Mouse (Mus musculus): ENCODE data around the gene 1700003F12Rik. TPM values are rescaled to one million over a fixed set of nuclear protein-coding genes. Genes with fewer than 3 reads are reported as not detected.

Gene 1700003F12Rik
- 0.54 and 1.1 TPM in 2 replicates for polyA plus RNA-seq (2015; fragmentation: Nextera tagmentation; extraction: Ambion mirVana)

- 88% methylated on average over 10 of the region's 10 CpGs for WGBS
- ATAC-seq (ENCODE audit: low read depth): no peak
Observed at GRCm38 (mm10) chr2:154546711-154547110, at the start of gene 1700003F12Rik. Gene 1700003F12Rik, plus strand, starts transcription at chr2:154547085.

GRCm38 (mm10) chr2:154498571-154498970, 48.3 kb upstream of the 1700003F12Rik start:
- no peak for ATAC-seq (ENCODE audit: low read depth)
- Histone ChIP-seq H3K36me3 (ENCODE audit: control insufficient read depth, insufficient read depth, low read length) (no peaks in the 10 kb centered on the region; the same call in 1 of the 2 replicates), H3K27me3 (ENCODE audit: control insufficient read depth, insufficient read depth, low read depth, low read length) (no peaks in the 10 kb centered on the region), H3K27ac (ENCODE audit: low read length) (no peak overlapping the region), H3K9ac (ENCODE audit: low read length) (no peak overlapping the region), H3K4me2 (ENCODE audit: low read depth, low read length) (no peak overlapping the region), H3K4me1 (replicated peaks; ENCODE audit: control insufficient read depth, insufficient read depth, low read length) (peaks cover 3% of the 10 kb centered on the region; the same call in 1 of the 2 replicates), H3K9me3 (ENCODE audit: control insufficient read depth, low read length) (no peaks in the 10 kb centered on the region), H3K4me3 (ENCODE audit: low read length) (no peak overlapping the region)
- WGBS: 57% methylated on average over 5 of the region's 5 CpGs

More at GRCm38 (mm10) chr2:154546711-154547110, at the start of gene 1700003F12Rik:
- Histone ChIP-seq H3K9ac (ENCODE audit: low read length) (no peak within 1 kb of the TSS), H3K9me3 (ENCODE audit: control insufficient read depth, low read length) (no peaks in the 10 kb centered on the region), H3K4me2 (ENCODE audit: low read depth, low read length) (no peak within 1 kb of the TSS), H3K4me3 (ENCODE audit: low read length) (no peak within 1 kb of the TSS), H3K36me3 (ENCODE audit: control insufficient read depth, insufficient read depth, low read length) (no peaks in the 10 kb centered on the region), H3K27me3 (ENCODE audit: control insufficient read depth, insufficient read depth, low read depth, low read length) (peaks cover 12% of the 10 kb centered on the region), H3K27ac (ENCODE audit: low read length) (no peak within 1 kb of the TSS), H3K4me1 (replicated peaks; ENCODE audit: control insufficient read depth, insufficient read depth, low read length) (peaks cover 9% of the 10 kb centered on the region)

DNA sequence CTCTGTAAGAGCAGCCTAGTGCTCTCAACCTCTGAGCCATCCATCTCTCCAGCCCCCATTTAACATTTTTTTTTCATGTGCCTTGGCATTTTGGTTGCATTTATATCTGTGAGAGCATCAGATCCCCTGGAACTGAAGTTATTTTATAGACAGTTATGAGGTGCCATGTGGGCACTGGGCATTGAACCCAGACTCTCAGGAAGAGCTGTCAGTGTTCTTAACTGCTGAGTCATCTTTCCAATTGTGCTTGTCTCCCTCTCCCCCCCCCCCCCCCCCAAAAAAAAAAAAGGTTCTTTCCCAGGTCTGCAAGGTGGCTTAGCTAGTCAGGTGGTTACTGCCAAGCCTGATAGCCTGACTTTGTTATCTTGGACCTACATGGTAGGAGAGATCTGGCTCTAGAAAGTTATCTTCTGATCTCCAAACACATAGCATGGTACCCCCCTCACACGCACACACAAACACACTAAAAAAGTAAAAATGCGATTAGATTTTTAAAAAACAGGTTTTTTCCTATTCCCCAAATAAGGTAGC, 47.1 kb upstream of the 1700003F12Rik start:
- ATAC-seq (ENCODE audit: low read depth): no peak
- Histone ChIP-seq H3K36me3 (ENCODE audit: control insufficient read depth, insufficient read depth, low read length) (peaks cover 2% of the 10 kb centered on the region; the same call in 1 of the 2 replicates), H3K4me2 (ENCODE audit: low read depth, low read length) (no peak overlapping the region), H3K9ac (ENCODE audit: low read length) (no peak overlapping the region), H3K27me3 (ENCODE audit: control insufficient read depth, insufficient read depth, low read depth, low read length) (no peaks in the 10 kb centered on the region), H3K4me3 (ENCODE audit: low read length) (no peak overlapping the region), H3K4me1 (replicated peaks; ENCODE audit: control insufficient read depth, insufficient read depth, low read length) (peaks cover 3% of the 10 kb centered on the region; the same call in 1 of the 2 replicates), H3K27ac (ENCODE audit: low read length) (no peak overlapping the region), H3K9me3 (ENCODE audit: control insufficient read depth, low read length) (no peaks in the 10 kb centered on the region)
- 91% methylated on average over 2 of the region's 2 CpGs for WGBS

DNA sequence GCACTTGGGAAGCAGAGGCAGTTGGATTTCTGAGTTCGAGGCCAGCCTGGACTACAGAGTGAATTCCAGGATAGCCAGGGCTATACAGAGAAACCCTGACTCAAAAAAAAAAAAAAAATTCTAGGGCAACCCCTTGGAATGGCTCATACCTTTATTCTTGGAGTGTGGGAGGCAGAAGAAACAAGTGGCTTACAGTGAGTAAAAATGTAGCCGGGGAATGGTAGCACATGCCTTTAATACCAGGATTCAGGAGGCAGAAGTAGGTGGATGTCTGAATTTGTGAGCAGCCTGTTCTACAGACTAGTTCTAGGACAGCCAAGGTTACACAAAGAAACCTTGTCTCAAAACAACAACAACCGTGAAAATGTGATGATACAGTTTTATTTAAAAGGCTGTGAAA, 46.1 kb upstream of the 1700003F12Rik start:
- H3K4me2 ChIP-seq (ENCODE audit: low read depth, low read length): no peak overlapping the region
- H3K4me3 ChIP-seq (ENCODE audit: low read length): no peak overlapping the region
- H3K9me3 ChIP-seq (ENCODE audit: control insufficient read depth, low read length): no peaks in the 10 kb centered on the region
- peaks cover 3% of the 10 kb centered on the region; the same call in 1 of the 2 replicates for H3K4me1 ChIP-seq (replicated peaks; ENCODE audit: control insufficient read depth, insufficient read depth, low read length)
- H3K27me3 ChIP-seq (ENCODE audit: control insufficient read depth, insufficient read depth, low read depth, low read length): no peaks in the 10 kb centered on the region
- H3K27ac ChIP-seq (ENCODE audit: low read length): no peak overlapping the region
- H3K36me3 ChIP-seq (ENCODE audit: control insufficient read depth, insufficient read depth, low read length): peaks cover 2% of the 10 kb centered on the region; the same call in 1 of the 2 replicates
- no peak overlapping the region for H3K9ac ChIP-seq (ENCODE audit: low read length)
- no peak for ATAC-seq (ENCODE audit: low read depth)
- WGBS: 87% methylated on average over 3 of the region's 3 CpGs

DNA sequence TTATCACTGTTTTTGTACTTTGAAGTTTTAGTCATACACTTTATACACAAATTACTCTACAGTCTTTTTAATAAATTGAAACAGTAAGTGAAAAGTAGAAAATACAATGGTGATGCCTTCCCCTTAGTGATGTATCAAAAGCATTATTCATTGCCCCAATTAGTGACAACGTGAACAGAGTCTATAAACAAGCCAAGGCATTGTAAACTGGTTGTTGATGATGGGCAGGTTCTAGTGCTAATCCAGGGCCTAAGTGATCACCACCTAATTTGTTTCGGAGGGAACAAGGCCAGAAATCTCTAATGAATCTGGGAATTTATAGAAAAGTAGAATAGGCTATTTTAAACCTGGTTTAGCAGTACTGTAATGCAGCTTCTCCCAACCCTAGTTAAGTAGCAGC, 39.8 kb upstream of the 1700003F12Rik start:
- Histone ChIP-seq H3K4me1 (replicated peaks; ENCODE audit: control insufficient read depth, insufficient read depth, low read length) (no peaks in the 10 kb centered on the region), H3K4me3 (ENCODE audit: low read length) (no peak overlapping the region), H3K9me3 (ENCODE audit: control insufficient read depth, low read length) (no peaks in the 10 kb centered on the region), H3K4me2 (ENCODE audit: low read depth, low read length) (no peak overlapping the region), H3K9ac (ENCODE audit: low read length) (no peak overlapping the region), H3K36me3 (ENCODE audit: control insufficient read depth, insufficient read depth, low read length) (peaks cover 12% of the 10 kb centered on the region), H3K27ac (ENCODE audit: low read length) (no peak overlapping the region), H3K27me3 (ENCODE audit: control insufficient read depth, insufficient read depth, low read depth, low read length) (no peaks in the 10 kb centered on the region)
- WGBS: 67% methylated on average over 2 of the region's 2 CpGs
- ATAC-seq (ENCODE audit: low read depth): no peak

- H3K9me3 ChIP-seq (ENCODE audit: control insufficient read depth, low read length): no peaks in the 10 kb centered on the region
- no peaks in the 10 kb centered on the region for H3K27me3 ChIP-seq (ENCODE audit: control insufficient read depth, insufficient read depth, low read depth, low read length)
- WGBS: 55% methylated on average over 9 of the region's 9 CpGs
- no peak overlapping the region for H3K4me3 ChIP-seq (ENCODE audit: low read length)
- H3K9ac ChIP-seq (ENCODE audit: low read length): no peak overlapping the region
- ATAC-seq (ENCODE audit: low read depth): peak; percentile 43; the same call in 1 of the 2 replicates
- H3K4me2 ChIP-seq (ENCODE audit: low read depth, low read length): no peak overlapping the region
- H3K36me3 ChIP-seq (ENCODE audit: control insufficient read depth, insufficient read depth, low read length): peaks cover 12% of the 10 kb centered on the region
- no peak overlapping the region for H3K27ac ChIP-seq (ENCODE audit: low read length)
- no peaks in the 10 kb centered on the region for H3K4me1 ChIP-seq (replicated peaks; ENCODE audit: control insufficient read depth, insufficient read depth, low read length)
Observed at GRCm38 (mm10) chr2:154507566-154508283, 39.2 kb upstream of the 1700003F12Rik start.

DNA sequence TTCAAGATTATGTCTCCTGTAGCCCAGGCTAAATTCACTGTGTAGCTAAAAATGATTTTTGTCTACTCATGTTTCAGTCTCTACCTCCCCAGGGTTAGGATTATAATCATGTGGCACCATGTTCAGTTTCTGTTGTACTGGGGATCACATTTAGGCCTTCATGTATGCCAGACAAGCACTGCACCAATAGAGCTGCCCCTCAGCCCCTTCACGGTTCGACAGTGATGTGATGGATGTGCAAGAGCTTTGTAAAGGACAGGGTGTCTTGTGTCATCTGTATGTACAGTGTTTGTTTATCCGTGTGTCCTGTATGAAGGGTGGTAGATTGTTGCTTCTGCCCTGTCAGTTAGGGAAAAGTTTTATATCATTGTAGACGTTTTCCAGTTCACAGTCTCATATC, 38.4 kb upstream of the 1700003F12Rik start:
- Histone ChIP-seq H3K27me3 (ENCODE audit: control insufficient read depth, insufficient read depth, low read depth, low read length) (no peaks in the 10 kb centered on the region), H3K4me1 (replicated peaks; ENCODE audit: control insufficient read depth, insufficient read depth, low read length) (no peaks in the 10 kb centered on the region), H3K27ac (ENCODE audit: low read length) (no peak overlapping the region), H3K9ac (ENCODE audit: low read length) (no peak overlapping the region), H3K4me3 (ENCODE audit: low read length) (no peak overlapping the region), H3K4me2 (ENCODE audit: low read depth, low read length) (no peak overlapping the region), H3K36me3 (ENCODE audit: control insufficient read depth, insufficient read depth, low read length) (peaks cover 12% of the 10 kb centered on the region), H3K9me3 (ENCODE audit: control insufficient read depth, low read length) (no peaks in the 10 kb centered on the region)
- no peak for ATAC-seq (ENCODE audit: low read depth)
- WGBS: 81% methylated on average over 4 of the region's 4 CpGs

- peaks cover 10% of the 10 kb centered on the region for H3K36me3 ChIP-seq (ENCODE audit: control insufficient read depth, insufficient read depth, low read length)
Observed at GRCm38 (mm10) chr2:154510141-154510540, 36.7 kb upstream of the 1700003F12Rik start.

DNA sequence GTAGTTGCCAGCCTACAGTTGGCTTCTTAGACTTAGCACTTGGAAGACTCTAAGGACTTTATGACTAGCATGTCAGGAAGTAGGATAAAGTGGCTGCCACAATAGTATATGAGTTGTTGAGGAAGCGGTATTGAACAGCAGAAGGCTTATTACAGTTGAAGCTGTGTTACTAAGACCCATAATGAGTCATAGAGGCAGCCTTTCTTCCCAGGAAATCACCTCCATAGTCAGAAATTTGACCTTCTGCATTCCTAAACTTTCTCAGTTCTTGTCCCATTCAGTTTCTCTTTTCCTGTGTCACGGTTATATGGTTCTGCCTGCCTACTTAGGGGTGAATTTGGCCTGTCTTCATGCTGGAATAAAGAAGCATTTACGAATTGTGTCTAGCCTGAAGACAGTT, 29.9 kb upstream of the 1700003F12Rik start:
- 83% methylated on average over 3 of the region's 3 CpGs for WGBS
- Histone ChIP-seq H3K9ac (ENCODE audit: low read length) (no peak overlapping the region), H3K27ac (ENCODE audit: low read length) (no peak overlapping the region), H3K4me3 (ENCODE audit: low read length) (no peak overlapping the region), H3K27me3 (ENCODE audit: control insufficient read depth, insufficient read depth, low read depth, low read length) (no peaks in the 10 kb centered on the region), H3K9me3 (ENCODE audit: control insufficient read depth, low read length) (no peaks in the 10 kb centered on the region), H3K4me1 (replicated peaks; ENCODE audit: control insufficient read depth, insufficient read depth, low read length) (no peaks in the 10 kb centered on the region), H3K36me3 (ENCODE audit: control insufficient read depth, insufficient read depth, low read length) (peaks cover 4% of the 10 kb centered on the region; the same call in 1 of the 2 replicates), H3K4me2 (ENCODE audit: low read depth, low read length) (no peak overlapping the region)
- ATAC-seq (ENCODE audit: low read depth): no peak

More at GRCm38 (mm10) chr2:154510141-154510540, 36.7 kb upstream of the 1700003F12Rik start:
- Histone ChIP-seq H3K4me3 (ENCODE audit: low read length) (no peak overlapping the region), H3K27me3 (ENCODE audit: control insufficient read depth, insufficient read depth, low read depth, low read length) (no peaks in the 10 kb centered on the region), H3K9me3 (ENCODE audit: control insufficient read depth, low read length) (no peaks in the 10 kb centered on the region), H3K4me2 (ENCODE audit: low read depth, low read length) (no peak overlapping the region), H3K9ac (ENCODE audit: low read length) (no peak overlapping the region), H3K4me1 (replicated peaks; ENCODE audit: control insufficient read depth, insufficient read depth, low read length) (no peaks in the 10 kb centered on the region), H3K27ac (ENCODE audit: low read length) (no peak overlapping the region)
- WGBS: 89% methylated on average over 3 of the region's 3 CpGs
- no peak for ATAC-seq (ENCODE audit: low read depth)
